Mouse (Mus musculus): ENCODE data around the gene Tmem217. TPM values are rescaled to one million over a fixed set of nuclear protein-coding genes. Genes with fewer than 3 reads are reported as not detected.

Gene Tmem217
- polyA plus RNA-seq, 1 experiment from 2014 or later: 1.2 TPM

DNA sequence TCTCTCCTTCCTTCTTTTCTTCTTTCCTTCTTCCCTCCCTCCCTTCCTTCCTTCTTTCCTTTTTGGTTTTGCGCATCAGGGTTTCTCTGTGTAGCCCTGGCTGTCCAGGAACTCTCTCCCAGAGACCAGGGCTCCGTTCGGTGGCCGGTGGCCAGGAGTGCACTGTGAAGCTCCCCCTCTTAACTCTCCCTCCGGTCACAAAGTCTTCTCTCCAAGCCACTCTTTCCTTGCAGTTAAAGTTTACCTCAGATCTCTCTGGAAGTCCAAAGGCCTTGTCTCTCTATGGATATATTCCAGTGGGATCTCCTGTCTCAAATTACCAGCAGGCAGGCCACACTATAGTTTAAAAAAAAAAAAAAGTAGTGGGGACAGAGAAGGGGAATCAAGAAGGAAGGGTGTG lies 6.9 kb downstream of the Tmem217 start:
- 87% methylated on average over 5 of the region's 5 CpGs for WGBS
- H3K9ac ChIP-seq: no peak overlapping the region
- peaks cover 14% of the 10 kb centered on the region for H3K4me1 ChIP-seq
- 0 out of 2 replicates have a peak overlapping the region, but pooled peaks have one; percentile 18 for H3K27ac ChIP-seq
- no peak for ATAC-seq (replicated peaks; ENCODE audit: low FRiP score)
- no peak overlapping the region for H3K4me3 ChIP-seq (replicated peaks)
- H3K4me2 ChIP-seq: no peak overlapping the region
- no peaks in the 10 kb centered on the region for H3K9me3 ChIP-seq (replicated peaks)
- H3K27me3 ChIP-seq: no peaks in the 10 kb centered on the region
- no peaks in the 10 kb centered on the region for H3K36me3 ChIP-seq

GRCm38 (mm10) chr17:29544064-29544463 lies 8.1 kb downstream of the Tmem217 start:
- no peaks in the 10 kb centered on the region for H3K36me3 ChIP-seq
- no peak overlapping the region for H3K9ac ChIP-seq
- H3K4me2 ChIP-seq: no peak overlapping the region
- H3K4me1 ChIP-seq: peaks cover 8% of the 10 kb centered on the region; the same call in 1 of the 2 replicates
- no peaks in the 10 kb centered on the region for H3K27me3 ChIP-seq
- no peaks in the 10 kb centered on the region for H3K9me3 ChIP-seq (replicated peaks)
- ATAC-seq (replicated peaks; ENCODE audit: low FRiP score): no peak
- no peak overlapping the region for H3K27ac ChIP-seq
- H3K4me3 ChIP-seq (replicated peaks): no peak overlapping the region
- WGBS: 85% methylated on average over 2 of the region's 2 CpGs

- no peak overlapping the region for H3K27ac ChIP-seq
- no peak for ATAC-seq (replicated peaks; ENCODE audit: low FRiP score)
- no peak overlapping the region for H3K4me2 ChIP-seq
- H3K4me1 ChIP-seq: peaks cover 8% of the 10 kb centered on the region; the same call in 1 of the 2 replicates
- H3K9ac ChIP-seq: no peak overlapping the region
- H3K27me3 ChIP-seq: no peaks in the 10 kb centered on the region
- no peak overlapping the region for H3K4me3 ChIP-seq (replicated peaks)
- H3K9me3 ChIP-seq (replicated peaks): no peaks in the 10 kb centered on the region
- 81% methylated on average over 19 of the region's 19 CpGs for WGBS
- H3K36me3 ChIP-seq: no peaks in the 10 kb centered on the region
Measured at GRCm38 (mm10) chr17:29542831-29543690, 9.1 kb downstream of the Tmem217 start.

DNA sequence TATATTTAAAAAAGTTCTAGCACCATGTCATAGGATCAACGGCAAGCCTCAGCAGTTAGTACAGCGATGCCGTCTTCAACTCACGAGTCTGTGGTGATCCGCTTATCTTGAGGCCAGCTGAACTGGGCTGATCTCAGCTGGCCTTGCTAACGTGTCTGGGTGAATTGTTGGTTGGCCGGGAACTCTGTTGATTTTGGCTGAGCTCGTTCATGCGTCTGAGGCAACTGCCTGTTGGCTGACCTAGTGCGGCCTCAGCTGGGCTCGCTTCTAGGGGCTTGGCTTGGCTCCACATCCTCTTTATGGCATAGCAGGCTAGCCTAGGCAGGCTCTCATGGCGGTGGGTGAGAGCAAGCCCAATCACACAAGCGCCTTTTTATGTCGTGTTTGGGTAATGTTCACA lies 10.8 kb downstream of the Tmem217 start:
- Histone ChIP-seq H3K27me3 (no peaks in the 10 kb centered on the region), H3K4me3 (replicated peaks) (no peak overlapping the region), H3K4me2 (0 out of 2 replicates have a peak overlapping the region, but pooled peaks have one; percentile 11), H3K4me1 (peaks cover 8% of the 10 kb centered on the region; the same call in 1 of the 2 replicates), H3K9me3 (replicated peaks) (no peaks in the 10 kb centered on the region), H3K36me3 (no peaks in the 10 kb centered on the region), H3K9ac (no peak overlapping the region), H3K27ac (0 out of 2 replicates have a peak overlapping the region, but pooled peaks have one; percentile 23)
- ATAC-seq (replicated peaks; ENCODE audit: low FRiP score): 0 out of 2 replicates have a peak, but pooled peaks have one; percentile 49
- WGBS: 37% methylated on average over 14 of the region's 14 CpGs

- Histone ChIP-seq H3K4me1 (peaks cover 8% of the 10 kb centered on the region; the same call in 1 of the 2 replicates), H3K4me2 (no peak overlapping the region), H3K9ac (no peak overlapping the region), H3K27me3 (0 out of 2 replicates have a peak, but pooled peaks cover 2% of the 10 kb centered on the region), H3K36me3 (no peaks in the 10 kb centered on the region), H3K9me3 (replicated peaks) (no peaks in the 10 kb centered on the region), H3K27ac (no peak overlapping the region), H3K4me3 (replicated peaks) (no peak overlapping the region)
- ATAC-seq (replicated peaks; ENCODE audit: low FRiP score): no peak
- 79% methylated on average over 8 of the region's 8 CpGs for WGBS
Measured at GRCm38 (mm10) chr17:29540426-29540825, 11.8 kb downstream of the Tmem217 start.

- Histone ChIP-seq H3K9ac (no peak overlapping the region), H3K36me3 (no peaks in the 10 kb centered on the region), H3K4me3 (replicated peaks) (no peak overlapping the region), H3K27ac (no peak overlapping the region), H3K9me3 (replicated peaks) (no peaks in the 10 kb centered on the region), H3K27me3 (0 out of 2 replicates have a peak, but pooled peaks cover 2% of the 10 kb centered on the region), H3K4me2 (no peak overlapping the region), H3K4me1 (peaks cover 11% of the 10 kb centered on the region)
- no peak for ATAC-seq (replicated peaks; ENCODE audit: low FRiP score)
- 89% methylated on average over 11 of the region's 11 CpGs for whole genome bisulfite sequencing
Measured at GRCm38 (mm10) chr17:29533866-29534265, 18.3 kb downstream of the Tmem217 start.

- no peak overlapping the region for H3K9ac ChIP-seq
- H3K9me3 ChIP-seq (replicated peaks): no peaks in the 10 kb centered on the region
- H3K27me3 ChIP-seq: 0 out of 2 replicates have a peak, but pooled peaks cover 2% of the 10 kb centered on the region
- H3K36me3 ChIP-seq: no peaks in the 10 kb centered on the region
- H3K4me3 ChIP-seq (replicated peaks): no peak overlapping the region
- 55% methylated on average over 10 of the region's 10 CpGs for WGBS
- peak overlapping the region; percentile 45; the same call in 1 of the 2 replicates for H3K27ac ChIP-seq
- ATAC-seq (replicated peaks; ENCODE audit: low FRiP score): no peak
- peaks cover 11% of the 10 kb centered on the region for H3K4me1 ChIP-seq
- no peak overlapping the region for H3K4me2 ChIP-seq
Measured at GRCm38 (mm10) chr17:29531757-29532384, 20.3 kb downstream of the Tmem217 start.

DNA sequence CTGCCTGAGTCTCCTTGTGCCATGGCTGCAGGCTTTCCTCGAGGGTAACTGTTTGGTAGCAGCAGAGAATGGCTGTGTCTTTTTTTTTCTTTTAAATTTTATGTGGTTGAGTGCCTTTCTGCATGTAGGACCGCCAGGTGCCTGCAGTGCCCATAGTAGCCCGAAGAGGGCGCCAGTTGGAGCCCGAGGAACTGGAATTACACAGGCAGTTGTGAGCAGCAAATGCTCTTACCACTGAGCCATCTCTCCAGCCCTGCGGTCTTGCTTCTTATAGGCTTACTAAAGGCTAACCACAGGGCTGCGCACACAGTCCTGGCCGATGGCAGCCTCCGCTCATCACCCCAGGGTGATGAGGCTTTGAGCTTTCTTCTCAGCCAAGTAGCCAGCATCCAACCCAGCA lies 20.9 kb downstream of the Tmem217 start:
- no peak for ATAC-seq (replicated peaks; ENCODE audit: low FRiP score)
- 0 out of 2 replicates have a peak, but pooled peaks cover 2% of the 10 kb centered on the region for H3K27me3 ChIP-seq
- H3K36me3 ChIP-seq: no peaks in the 10 kb centered on the region
- H3K9ac ChIP-seq: no peak overlapping the region
- H3K9me3 ChIP-seq (replicated peaks): no peaks in the 10 kb centered on the region
- no peak overlapping the region for H3K4me3 ChIP-seq (replicated peaks)
- no peak overlapping the region for H3K27ac ChIP-seq
- no peak overlapping the region for H3K4me2 ChIP-seq
- WGBS: 88% methylated on average over 9 of the region's 9 CpGs
- peaks cover 11% of the 10 kb centered on the region for H3K4me1 ChIP-seq

GRCm38 (mm10) chr17:29530508-29530907 lies 21.7 kb downstream of the Tmem217 start:
- Histone ChIP-seq H3K9me3 (replicated peaks) (no peaks in the 10 kb centered on the region; the same call in 1 of the 2 replicates), H3K27me3 (no peaks in the 10 kb centered on the region), H3K27ac (no peak overlapping the region), H3K36me3 (no peaks in the 10 kb centered on the region), H3K4me1 (peaks cover 11% of the 10 kb centered on the region), H3K9ac (no peak overlapping the region), H3K4me2 (no peak overlapping the region), H3K4me3 (replicated peaks) (no peak overlapping the region)
- WGBS: 79% methylated on average over 6 of the region's 6 CpGs
- ATAC-seq (replicated peaks; ENCODE audit: low FRiP score): no peak

GRCm38 (mm10) chr17:29528568-29529187 lies 23.5 kb downstream of the Tmem217 start:
- H3K9ac ChIP-seq: no peak overlapping the region
- no peaks in the 10 kb centered on the region for H3K27me3 ChIP-seq
- 82% methylated on average over 8 of the region's 8 CpGs for WGBS
- H3K9me3 ChIP-seq (replicated peaks): no peaks in the 10 kb centered on the region; the same call in 1 of the 2 replicates
- ATAC-seq (replicated peaks; ENCODE audit: low FRiP score): no peak
- no peak overlapping the region for H3K4me2 ChIP-seq
- no peak overlapping the region for H3K27ac ChIP-seq
- H3K4me3 ChIP-seq (replicated peaks): no peak overlapping the region
- peaks cover 11% of the 10 kb centered on the region for H3K4me1 ChIP-seq
- H3K36me3 ChIP-seq: no peaks in the 10 kb centered on the region

- Histone ChIP-seq H3K4me3 (replicated peaks) (no peak overlapping the region), H3K4me2 (no peak overlapping the region), H3K27ac (no peak overlapping the region), H3K27me3 (no peaks in the 10 kb centered on the region), H3K4me1 (no peaks in the 10 kb centered on the region), H3K9ac (no peak overlapping the region), H3K36me3 (no peaks in the 10 kb centered on the region), H3K9me3 (replicated peaks) (no peaks in the 10 kb centered on the region; the same call in 1 of the 2 replicates)
- WGBS: 85% methylated on average over 2 of the region's 2 CpGs
- no peak for ATAC-seq (replicated peaks; ENCODE audit: low FRiP score)
Measured at GRCm38 (mm10) chr17:29525613-29526012, 26.6 kb downstream of the Tmem217 start.

GRCm38 (mm10) chr17:29519731-29520130 lies 32.5 kb downstream of the Tmem217 start:
- Histone ChIP-seq H3K4me2 (no peak overlapping the region), H3K27me3 (no peaks in the 10 kb centered on the region), H3K27ac (no peak overlapping the region), H3K9ac (no peak overlapping the region), H3K36me3 (no peaks in the 10 kb centered on the region), H3K9me3 (replicated peaks) (no peaks in the 10 kb centered on the region), H3K4me3 (replicated peaks) (no peak overlapping the region), H3K4me1 (no peaks in the 10 kb centered on the region)
- 78% methylated on average over 8 of the region's 8 CpGs for WGBS
- ATAC-seq (replicated peaks; ENCODE audit: low FRiP score): no peak

Measured in kidney, embryonic 15.5 days (tissue).